In genomic region chr8:70282603-70283135, GRCm38 (mm10) we compare ENCODE assay signal across 7 mouse cellular contexts. TPM values are rescaled to one million over a fixed set of nuclear protein-coding genes. Genes with fewer than 3 reads are reported as not detected.
DNase-seq lines count a peak whose midpoint lies in the region; ATAC-seq lines count a peak whose summit lies in the region.

TSS of gene Homer3 (plus strand) at chr8:70282827.

- WGBS in embryonic facial prominence, embryonic 10.5 days, result under 1% methylated on average over 36 of the region's 36 CpGs
- 1% methylated on average over 36 of the region's 36 CpGs for WGBS in limb, embryonic 10.5 days
- WGBS in midbrain, embryonic 13.5 days, result 1% methylated on average over 36 of the region's 36 CpGs

- H3K27ac ChIP-seq in embryonic facial prominence, embryonic 10.5 days (replicated peaks), result peak within 1 kb of the TSS; percentile 95
- H3K27ac ChIP-seq in limb, embryonic 10.5 days, result peak within 1 kb of the TSS; percentile 99
- H3K27ac ChIP-seq in midbrain, embryonic 13.5 days, result peak within 1 kb of the TSS; percentile 72

- H3K9ac ChIP-seq in midbrain, embryonic 13.5 days (replicated peaks), result peak within 1 kb of the TSS; percentile 93

- peak within 1 kb of the TSS; percentile 93 for H3K4me3 ChIP-seq in embryonic facial prominence, embryonic 10.5 days
- peak within 1 kb of the TSS; percentile 93 for H3K4me3 ChIP-seq in limb, embryonic 10.5 days
- H3K4me3 ChIP-seq in midbrain, embryonic 13.5 days (replicated peaks), result peak within 1 kb of the TSS; percentile 90

- DNase-seq in adrenal gland, adult 8-10 months, result peak; percentile 88
- peak; percentile 97 for DNase-seq in embryonic facial prominence, embryonic 10.5 days (ENCODE audit: low spot score)
- peak; percentile 90 for DNase-seq in kidney, adult 11 months
- DNase-seq in limb, embryonic 10.5 days (ENCODE audit: low spot score), result peak; percentile 97
- DNase-seq in spleen, adult 12 weeks (ENCODE audit: low spot score), result peak; percentile 73

- peaks cover 62% of the 10 kb centered on the region for H3K4me1 ChIP-seq in embryonic facial prominence, embryonic 10.5 days
- peaks cover 60% of the 10 kb centered on the region for H3K4me1 ChIP-seq in limb, embryonic 10.5 days
- peaks cover 22% of the 10 kb centered on the region for H3K4me1 ChIP-seq in midbrain, embryonic 13.5 days (replicated peaks)

- peak within 1 kb of the TSS; percentile 88 for H3K4me2 ChIP-seq in midbrain, embryonic 13.5 days (replicated peaks)

- ATAC-seq in granulocyte monocyte progenitor cell, adult 5-6 weeks (replicated peaks; ENCODE audit: poor library complexity, severe bottlenecking), result peak; percentile 94
- ATAC-seq in midbrain, embryonic 13.5 days, result peak; percentile 88

- H3K36me3 ChIP-seq in embryonic facial prominence, embryonic 10.5 days (replicated peaks), result peaks cover 35% of the 10 kb centered on the region
- peaks cover 38% of the 10 kb centered on the region for H3K36me3 ChIP-seq in limb, embryonic 10.5 days
- peaks cover 30% of the 10 kb centered on the region for H3K36me3 ChIP-seq in midbrain, embryonic 13.5 days

- H3K9me3 ChIP-seq in embryonic facial prominence, embryonic 10.5 days, result peaks cover 6% of the 10 kb centered on the region; the same call in 1 of the 2 replicates
- no peaks in the 10 kb centered on the region for H3K9me3 ChIP-seq in limb, embryonic 10.5 days (replicated peaks)
- no peaks in the 10 kb centered on the region for H3K9me3 ChIP-seq in midbrain, embryonic 13.5 days

- H3K27me3 ChIP-seq in embryonic facial prominence, embryonic 10.5 days (replicated peaks; ENCODE audit: low read depth, poor library complexity, severe bottlenecking), result no peaks in the 10 kb centered on the region
- H3K27me3 ChIP-seq in limb, embryonic 10.5 days (ENCODE audit: low read depth, poor library complexity, severe bottlenecking), result no peaks in the 10 kb centered on the region
- H3K27me3 ChIP-seq in midbrain, embryonic 13.5 days, result no peaks in the 10 kb centered on the region

RNA-seq across cellular contexts. Expression of gene Homer3, which starts in this region (rescaled TPM):
- total RNA-seq in adrenal gland, adult 8-10 months (2022), result 10 to 100 TPM; 18.7 to 38.9 (median 29.2) TPM
- polyA plus RNA-seq in embryonic facial prominence, embryonic 10.5 days (2016; fragmentation: Nextera tagmentation; extraction: Ambion mirVana), result 121 and 130 TPM in 2 replicates
- 5.4 and 12.3 TPM in 2 replicates for total RNA-seq in granulocyte monocyte progenitor cell, adult 5-6 weeks (2014; fragmentation: Nextera tagmentation)
- total RNA-seq in granulocyte monocyte progenitor cell, adult 5-6 weeks (2017), result 6.5 and 12.3 TPM in 2 replicates
- polyA plus RNA-seq in limb, embryonic 10.5 days (2016; fragmentation: Nextera tagmentation; extraction: Ambion mirVana), result 139 and 151 TPM in 2 replicates
- 57.7 and 61.5 TPM in 2 replicates for polyA plus RNA-seq in midbrain, embryonic 13.5 days (2015; fragmentation: Nextera tagmentation; extraction: Ambion mirVana)

Comparison
In these comparisons a context has a peak if more than half of its experiments do, and no peak if none do; other contexts are left out.
1. Peak in every context shown above with its lines: DNase-seq, ATAC-seq, H3K4me3 ChIP-seq and H3K27ac ChIP-seq.